Mouse (Mus musculus) adrenal gland, postnatal 14 days (tissue): ENCODE data around the gene Tsfm. TPM values are rescaled to one million over a fixed set of nuclear protein-coding genes. Genes with fewer than 3 reads are reported as not detected.
A peak's percentile ranks its signal among the peaks of the same experiment; 100 is the strongest.

ENCODE experiments used
- DNase-seq: peaks from one replicate; pipeline ENCODE4 v3.0.0; 2021; ENCODE audit warnings: mixed read lengths
- total RNA-seq: library from RNA; stranded (reverse); gene quantifications from 2 replicates; pipeline ENCODE4 v1.2.3, GENCODE M21; 2021

Tsfm gene
- total RNA-seq, 1 experiment from 2014 or later = 58.7 TPM

GRCm38 (mm10) chr10:127041774-127042338 lies 11.2 kb upstream of the Tsfm start:
- DNase-seq = peak; percentile 93

GRCm38 (mm10) chr10:127041274-127041766 lies 10.7 kb upstream of the Tsfm start, which contains the start of the genes Mettl1 and Eef1akmt3:
Gene Mettl1, plus strand, starts transcription at chr10:127041414.
Gene Eef1akmt3, minus strand, starts transcription at chr10:127041513.
- peak; percentile 40 for DNase-seq

GRCm38 (mm10) chr10:127040569-127041214 lies 10.1 kb upstream of the Tsfm start:
- DNase-seq = peak; percentile 53

- DNase-seq = no peak
These were observed 7.0 kb upstream of the Tsfm start for GRCm38 (mm10) chr10:127037641-127038040.

GRCm38 (mm10) chr10:127036273-127036672 lies 5.6 kb upstream of the Tsfm start:
- no peak for DNase-seq

- DNase-seq = no peak
These were observed 2.7 kb upstream of the Tsfm start for GRCm38 (mm10) chr10:127033301-127033741.

GRCm38 (mm10) chr10:127018422-127018821 lies 12.2 kb downstream of the Tsfm start:
- no peak for DNase-seq

- DNase-seq = no peak
These were observed 13.6 kb downstream of the Tsfm start for GRCm38 (mm10) chr10:127017071-127017470.

GRCm38 (mm10) chr10:127016488-127016887 lies 14.2 kb downstream of the Tsfm start:
- DNase-seq = peak; percentile 36

- peak; percentile 56 for DNase-seq
These were observed 26.8 kb downstream of the Tsfm start for GRCm38 (mm10) chr10:127003806-127004205.

GRCm38 (mm10) chr10:127003334-127003733 lies 27.3 kb downstream of the Tsfm start:
- DNase-seq = peak; percentile 81

GRCm38 (mm10) chr10:127002765-127003164 lies 27.9 kb downstream of the Tsfm start:
- no peak for DNase-seq

- no peak for DNase-seq
These were observed 28.6 kb downstream of the Tsfm start for GRCm38 (mm10) chr10:127002056-127002455.

GRCm38 (mm10) chr10:127001297-127001696 lies 29.3 kb downstream of the Tsfm start:
- DNase-seq = no peak

GRCm38 (mm10) chr10:127000529-127000928 lies 30.1 kb downstream of the Tsfm start, which contains the start of gene Avil:
Gene Avil, plus strand, starts transcription at chr10:127000709.
- no peak for DNase-seq

GRCm38 (mm10) chr10:126997340-126998113 lies 33.1 kb downstream of the Tsfm start:
- peak; percentile 37 for DNase-seq

- DNase-seq = no peak
These were observed 37.0 kb downstream of the Tsfm start for GRCm38 (mm10) chr10:126993621-126994020.

GRCm38 (mm10) chr10:126991676-126992075 lies 39.0 kb downstream of the Tsfm start:
- DNase-seq = no peak

GRCm38 (mm10) chr10:126990313-126991056 lies 40.2 kb downstream of the Tsfm start:
- DNase-seq = peak; percentile 95

- peak; percentile 45 for DNase-seq
These were observed 42.0 kb downstream of the Tsfm start for GRCm38 (mm10) chr10:126988513-126989165.
